Mouse (Mus musculus) ES-Bruce4 (cell line): ENCODE measurements around the gene Atp2a1.

Experiments
- CTCF ChIP-seq: IDR thresholded peaks from one replicate; pipeline ENCODE4 v1.8.1; 2011; ENCODE audit warnings: low read depth, low read length
- EP300 ChIP-seq: IDR thresholded peaks from 2 replicates; pipeline ENCODE4 v1.6.1; 2011; ENCODE audit warnings: low read depth, low read length; ENCODE audit not compliant: insufficient read depth

DNA sequence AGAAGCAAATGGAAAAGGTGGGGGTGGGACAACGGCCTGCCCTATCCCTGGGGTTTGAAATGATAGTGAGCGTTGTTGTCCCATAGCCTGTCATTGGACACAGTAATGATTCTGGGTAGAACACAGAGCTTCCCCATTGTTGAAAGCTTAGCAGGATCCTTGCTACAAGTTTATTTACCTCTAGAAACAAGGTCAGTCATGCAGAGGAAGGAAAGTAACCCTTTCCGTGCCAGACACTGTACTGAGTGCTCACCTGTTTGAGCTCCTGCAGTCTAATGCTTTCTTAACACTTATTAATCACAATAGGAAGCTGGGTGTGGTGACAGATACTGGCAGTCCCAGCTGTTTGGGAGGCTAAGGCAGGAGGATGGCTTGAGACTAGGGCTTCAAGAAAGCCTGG is 27.1 kb downstream of the Atp2a1 start:
- no peak for TF ChIP-seq CTCF
- no peak for TF ChIP-seq EP300
